Mouse (Mus musculus) ES-E14 (cell line): ENCODE measurements at regions not wholly inside any gene's neighbourhood (a gene's known extent, or its start where the extent isn't known, plus 50 kb on each side); places are given as distances from the start of the nearest gene placed in this dataset.

Experiments
- DNase-seq: peaks from one replicate; pipeline ENCODE4 v3.0.0-alpha.2; 2013; ENCODE audit warnings: low read depth, low spot score
- H3K27ac ChIP-seq: 2 replicates; pipeline ENCODE4 v1.5.1; 2012; ENCODE audit warnings: low read depth, mild to moderate bottlenecking, low read length, moderate library complexity, mixed read lengths; ENCODE audit not compliant: poor library complexity, insufficient read depth, severe bottlenecking
- H3K36me3 ChIP-seq: 2 replicates; pipeline ENCODE4 v1.6.1; 2012; ENCODE audit warnings: mild to moderate bottlenecking, low read length, moderate library complexity, mixed read lengths; ENCODE audit not compliant: control insufficient read depth, poor library complexity, insufficient read depth, severe bottlenecking
- H3K4me1 ChIP-seq, 2 experiments: fragments of 150-350 bp in 1 of 2; sonication (generic) in 1 of 2; 2 replicates each; pipeline ENCODE4 v1.6.1; 2012; ENCODE audit warnings: low read length in 2 of 2, mild to moderate bottlenecking in 1 of 2, mixed read lengths in 1 of 2; ENCODE audit not compliant: control insufficient read depth in 2 of 2, insufficient read depth in 2 of 2, poor library complexity in 1 of 2
- H3K4me3 ChIP-seq, 2 experiments: fragments of 150-350 bp in 1 of 2; sonication (generic) in 1 of 2; 2 replicates each; pipeline ENCODE4 v1.5.1; 2012; ENCODE audit warnings: low read length in 2 of 2, low read depth in 1 of 2, mild to moderate bottlenecking in 1 of 2, mixed read lengths in 1 of 2; ENCODE audit not compliant: insufficient read depth in 1 of 2, poor library complexity in 1 of 2, severe bottlenecking in 1 of 2
- H3K9ac ChIP-seq: 2 replicates; pipeline ENCODE4 v1.6.1; 2012; ENCODE audit warnings: low read depth, mild to moderate bottlenecking, low read length, mixed read lengths; ENCODE audit not compliant: poor library complexity, insufficient read depth, severe bottlenecking
- H3K9me3 ChIP-seq: fragments of 150-350 bp; sonication (generic); 2 replicates; pipeline ENCODE4 v1.6.1; 2012; ENCODE audit warnings: low read depth, mild to moderate bottlenecking, low read length; ENCODE audit not compliant: control insufficient read depth, insufficient read depth
- CHD2 ChIP-seq: IDR thresholded peaks from 2 replicates; pipeline ENCODE4 v1.6.1; 2014; ENCODE audit warnings: mild to moderate bottlenecking, low read depth, low read length, inconsistent platforms
- HCFC1 ChIP-seq: IDR thresholded peaks from 2 replicates; pipeline ENCODE4 v1.6.1; 2012; ENCODE audit warnings: low read length, inconsistent platforms, borderline replicate concordance; ENCODE audit not compliant: insufficient read depth
- MAFK ChIP-seq: IDR thresholded peaks from 2 replicates; pipeline ENCODE4 v1.6.1; 2014; ENCODE audit warnings: mild to moderate bottlenecking, low read depth, low read length, inconsistent platforms; ENCODE audit not compliant: insufficient read depth
- ZC3H11A ChIP-seq: IDR thresholded peaks from 2 replicates; pipeline ENCODE4 v1.6.1; 2012; ENCODE audit warnings: low read depth, mild to moderate bottlenecking, inconsistent platforms, low read length, borderline replicate concordance
- ZNF384 ChIP-seq: IDR thresholded peaks from 2 replicates; pipeline ENCODE4 v1.6.1; 2012; ENCODE audit warnings: low read depth, low read length, inconsistent platforms
- in situ Hi-C, 2 experiments: fragments of 600-800 bp; cut with MboI; formaldehyde crosslinking; loops; one replicate each; pipeline ENCODE4 v1.15.1; 2025; ENCODE audit warnings: low sequenced_read_pairs in 2 of 2, inconsistent platforms in 1 of 2; ENCODE audit not compliant: unreplicated experiment in 2 of 2

DNA sequence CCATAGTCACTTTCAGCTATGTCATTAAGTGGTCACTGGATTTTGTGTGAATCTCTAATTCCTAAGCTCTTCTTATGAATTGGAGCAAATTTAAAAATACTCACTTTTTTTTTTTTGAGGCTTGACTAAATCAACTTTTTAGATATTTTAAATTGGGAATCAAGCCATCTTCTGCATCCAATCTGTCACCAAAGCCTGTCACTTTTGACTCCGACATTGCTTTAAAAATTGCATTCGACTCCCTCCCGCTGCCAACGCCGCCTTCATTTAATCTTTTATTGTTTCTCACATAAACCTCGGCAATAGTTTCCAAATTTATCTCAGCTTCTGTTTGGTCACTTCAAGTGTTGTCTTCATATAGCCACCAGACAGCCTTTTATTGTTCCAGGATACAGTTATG lies 109.8 kb upstream of the Rorb start:
- no peak for TF ChIP-seq CHD2
- no peak for TF ChIP-seq HCFC1
- TF ChIP-seq ZNF384: no peak
- no peak for TF ChIP-seq ZC3H11A
- TF ChIP-seq MAFK: no peak
- Histone ChIP-seq H3K4me3 (no peak overlapping the region), H3K36me3 (no peaks in the 10 kb centered on the region), H3K27ac (no peak overlapping the region), H3K9ac (no peak overlapping the region), H3K4me1 (no peaks in the 10 kb centered on the region), H3K9me3 (no peaks in the 10 kb centered on the region)
- no peak for DNase-seq
- in situ Hi-C loops: no loop called here

DNA sequence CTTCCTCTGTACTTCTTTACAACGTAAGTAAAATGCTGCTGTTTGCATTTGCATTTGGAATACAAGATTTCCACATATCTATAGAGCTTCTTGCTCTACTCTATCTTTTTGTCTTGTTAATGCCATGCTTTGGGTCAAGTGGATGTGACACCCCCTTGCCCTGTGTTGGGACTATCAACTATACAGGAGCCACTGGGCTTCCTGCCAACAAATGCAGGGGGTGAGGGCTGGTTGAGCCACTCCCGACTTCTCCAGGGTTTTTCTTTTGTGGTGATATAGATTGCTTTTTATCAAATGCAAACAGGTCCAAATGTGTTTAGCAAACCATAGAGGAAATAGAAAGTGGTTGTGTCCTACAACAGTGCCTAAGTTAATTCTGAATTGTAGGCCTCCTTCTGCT lies 108.4 kb upstream of the Rorb start:
- in situ Hi-C loops: no loop called here
- H3K9ac ChIP-seq: no peak overlapping the region
- no peak for DNase-seq
- TF ChIP-seq HCFC1: no peak
- no peak for TF ChIP-seq ZC3H11A
- TF ChIP-seq MAFK: no peak
- no peak for TF ChIP-seq CHD2
- no peak for TF ChIP-seq ZNF384
- no peaks in the 10 kb centered on the region for H3K36me3 ChIP-seq
- H3K27ac ChIP-seq: no peak overlapping the region
- H3K4me3 ChIP-seq: no peak overlapping the region
- H3K4me1 ChIP-seq: no peaks in the 10 kb centered on the region
- no peaks in the 10 kb centered on the region for H3K9me3 ChIP-seq

DNA sequence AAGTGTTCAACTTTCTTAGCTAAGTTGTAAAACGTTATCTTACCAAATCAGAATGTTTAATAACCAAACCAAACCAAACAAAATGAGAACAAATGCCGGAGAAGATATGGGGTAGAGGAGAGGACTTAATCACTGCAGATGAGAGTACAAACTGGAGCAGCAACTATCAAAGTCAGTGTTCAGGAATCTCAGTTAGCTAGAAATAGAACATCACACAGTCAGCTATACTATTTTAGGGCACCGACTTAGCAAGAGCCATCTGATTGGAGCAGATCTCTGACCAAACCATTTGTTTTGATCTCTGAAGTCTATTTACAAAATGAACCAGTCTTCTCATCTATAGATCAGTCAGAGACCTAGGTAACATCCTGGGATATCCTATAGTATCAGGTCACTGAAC lies 107.7 kb upstream of the Rorb start:
- in situ Hi-C loops: no loop called here
- no peak overlapping the region for H3K9ac ChIP-seq
- H3K4me1 ChIP-seq: no peaks in the 10 kb centered on the region
- H3K27ac ChIP-seq: no peak overlapping the region
- TF ChIP-seq ZC3H11A: no peak
- no peak for TF ChIP-seq HCFC1
- no peak for TF ChIP-seq MAFK
- no peak for TF ChIP-seq ZNF384
- no peak for TF ChIP-seq CHD2
- no peaks in the 10 kb centered on the region for H3K36me3 ChIP-seq
- H3K9me3 ChIP-seq: no peaks in the 10 kb centered on the region
- no peak for DNase-seq
- H3K4me3 ChIP-seq: no peak overlapping the region

DNA sequence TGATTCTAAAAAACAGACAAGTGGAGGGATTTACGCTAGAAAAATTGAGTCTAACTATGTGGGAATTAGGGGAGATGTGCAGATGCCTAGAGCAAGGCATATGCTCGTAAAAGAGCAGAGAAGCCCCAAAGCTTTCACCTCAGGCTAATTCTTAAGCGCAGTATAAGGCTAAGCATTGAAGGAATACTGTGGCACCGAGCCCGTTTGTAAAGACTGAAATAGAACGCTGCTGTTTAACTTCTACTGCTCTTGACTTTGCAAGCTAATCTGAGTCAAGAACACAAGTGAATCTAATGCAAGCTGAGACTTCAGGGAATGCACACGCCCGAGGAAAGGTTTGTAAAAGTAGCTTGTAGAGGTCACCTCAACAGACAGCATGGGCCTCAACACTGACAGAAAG lies 88.5 kb upstream of the Rorb start:
- TF ChIP-seq MAFK: no peak
- no peak for TF ChIP-seq ZC3H11A
- TF ChIP-seq ZNF384: no peak
- no peak for TF ChIP-seq CHD2
- TF ChIP-seq HCFC1: no peak
- Histone ChIP-seq H3K9me3 (no peaks in the 10 kb centered on the region), H3K9ac (no peak overlapping the region), H3K36me3 (no peaks in the 10 kb centered on the region), H3K4me1 (no peaks in the 10 kb centered on the region), H3K4me3 (no peak overlapping the region), H3K27ac (no peak overlapping the region)
- DNase-seq: no peak
- in situ Hi-C loops: no loop called here

- in situ Hi-C loops: no loop called here
- TF ChIP-seq HCFC1: no peak
- TF ChIP-seq ZNF384: no peak
- no peak for TF ChIP-seq ZC3H11A
- TF ChIP-seq MAFK: no peak
- TF ChIP-seq CHD2: no peak
- no peaks in the 10 kb centered on the region for H3K36me3 ChIP-seq
- H3K9ac ChIP-seq: no peak overlapping the region
- no peak overlapping the region for H3K27ac ChIP-seq
- H3K9me3 ChIP-seq: no peaks in the 10 kb centered on the region
- H3K4me1 ChIP-seq: no peaks in the 10 kb centered on the region
- no peak overlapping the region for H3K4me3 ChIP-seq
- no peak for DNase-seq
Measured at GRCm38 (mm10) chr19:19198780-19199179, 87.8 kb upstream of the Rorb start.
